Mouse (Mus musculus): Measurements from ENCODE around the gene C1qc. TPM values are rescaled to one million over a fixed set of nuclear protein-coding genes. Genes with fewer than 3 reads are reported as not detected.

The C1qc gene
- 72.2 TPM for polyA plus RNA-seq (2014; fragmentation: Illumina TruSeq; extraction: RNeasy Lipid Tissue Mini Kit (QIAGEN cat#74804); ENCODE audit: insufficient read depth, low read depth, low replicate concordance)

DNA sequence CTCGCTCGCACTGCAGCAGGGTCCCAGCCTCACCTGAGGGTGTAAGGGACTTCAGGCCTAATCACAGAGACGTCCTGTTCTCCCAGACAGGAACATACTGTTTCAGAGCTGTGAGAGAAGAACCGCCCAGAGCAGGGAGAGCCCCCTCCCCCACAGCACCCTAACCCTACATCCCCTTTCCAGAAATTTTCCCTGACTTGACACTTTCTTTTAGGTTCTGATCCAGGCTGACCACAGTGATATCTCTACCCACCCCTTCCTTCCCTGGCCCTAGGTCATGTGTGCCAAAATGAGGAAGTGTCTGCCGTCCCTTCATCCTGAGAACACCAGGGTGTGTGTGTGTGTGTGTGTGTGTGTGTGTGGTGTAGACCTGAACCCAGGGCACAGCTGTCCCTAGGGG is at the start of gene C1qc:
Gene C1qc (minus strand): TSS at position 255 of the 400 bp plus-strand sequence.

DNA sequence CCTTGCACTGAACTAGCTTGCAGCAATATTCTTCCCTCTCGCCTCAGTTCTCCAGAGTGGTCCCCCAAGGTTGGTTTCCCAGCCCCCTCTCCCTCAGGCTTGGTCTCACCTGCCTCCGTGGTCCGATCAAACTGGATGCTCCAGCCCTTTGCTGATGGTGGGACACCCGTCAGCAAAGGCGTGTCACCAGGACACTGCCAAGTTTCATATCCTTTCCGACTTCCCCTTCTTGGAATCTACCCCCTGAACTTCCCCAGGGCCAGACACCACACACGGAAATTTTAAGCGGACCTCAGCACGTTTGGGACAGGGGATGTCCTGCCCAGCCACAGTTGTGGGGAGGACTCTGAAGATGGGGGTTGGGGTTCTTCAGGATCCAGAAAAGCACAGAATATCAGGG is 5.8 kb upstream of the C1qc start, which contains the start of gene C1qa:
Gene C1qa (minus strand): TSS at position 167 of the 400 bp plus-strand sequence.

GRCm38 (mm10) chr4:136886101-136886500 is 6.8 kb downstream of the C1qc start, which contains the start of gene C1qb:
Gene C1qb (minus strand): TSS chr4:136886187.

Other genes with a start within 250 kb of the C1qc start
- 0.86 TPM for gene Ephb2, start 57.1 kb downstream of the C1qc start, polyA plus RNA-seq (2014; fragmentation: Illumina TruSeq; extraction: RNeasy Lipid Tissue Mini Kit (QIAGEN cat#74804); ENCODE audit: insufficient read depth, low read depth, low replicate concordance)
- 90.9 TPM for gene C1qb, start 6.9 kb downstream of the C1qc start, polyA plus RNA-seq (2014; fragmentation: Illumina TruSeq; extraction: RNeasy Lipid Tissue Mini Kit (QIAGEN cat#74804); ENCODE audit: insufficient read depth, low read depth, low replicate concordance)
- 104 TPM for gene C1qa, start 5.7 kb upstream of the C1qc start, polyA plus RNA-seq (2014; fragmentation: Illumina TruSeq; extraction: RNeasy Lipid Tissue Mini Kit (QIAGEN cat#74804); ENCODE audit: insufficient read depth, low read depth, low replicate concordance)
- not detected for gene Epha8, start 63.8 kb upstream of the C1qc start, polyA plus RNA-seq (2014; fragmentation: Illumina TruSeq; extraction: RNeasy Lipid Tissue Mini Kit (QIAGEN cat#74804); ENCODE audit: insufficient read depth, low read depth, low replicate concordance)
- gene Zbtb40, start 155.7 kb upstream of the C1qc start, polyA plus RNA-seq (2014; fragmentation: Illumina TruSeq; extraction: RNeasy Lipid Tissue Mini Kit (QIAGEN cat#74804); ENCODE audit: insufficient read depth, low read depth, low replicate concordance): 2.2 TPM

All from lung, adult 10 weeks (tissue).